Mouse (Mus musculus) liver, postnatal 0 days (tissue): Measurements from ENCODE around the gene Med23.
A peak's percentile ranks its signal among the peaks of the same experiment; 100 is the strongest.

Source experiments
- CTCF ChIP-seq: sonication (generic); IDR thresholded peaks from 2 replicates; pipeline ENCODE4 v1.5.1; 2016; ENCODE audit warnings: antibody characterized with exemption, low read depth
- EP300 ChIP-seq: IDR thresholded peaks from 2 replicates; pipeline ENCODE4 v1.6.1; 2016; ENCODE audit warnings: antibody characterized with exemption, low read depth, mild to moderate bottlenecking

- TF ChIP-seq CTCF (peak; percentile 57), EP300 (no peak)
Observed at GRCm38 (mm10) chr10:24873624-24874023, 3.8 kb downstream of the Med23 start.
